Mouse (Mus musculus) spleen, postnatal 14 days (tissue): ENCODE measurements around the gene Bclaf3.

Experiments
- DNase-seq, 2 experiments: peaks; one replicate each; pipeline ENCODE4 v3.0.0; 2021 to 2022; ENCODE audit warnings: low spot score in 2 of 2

Bclaf3 gene

DNA sequence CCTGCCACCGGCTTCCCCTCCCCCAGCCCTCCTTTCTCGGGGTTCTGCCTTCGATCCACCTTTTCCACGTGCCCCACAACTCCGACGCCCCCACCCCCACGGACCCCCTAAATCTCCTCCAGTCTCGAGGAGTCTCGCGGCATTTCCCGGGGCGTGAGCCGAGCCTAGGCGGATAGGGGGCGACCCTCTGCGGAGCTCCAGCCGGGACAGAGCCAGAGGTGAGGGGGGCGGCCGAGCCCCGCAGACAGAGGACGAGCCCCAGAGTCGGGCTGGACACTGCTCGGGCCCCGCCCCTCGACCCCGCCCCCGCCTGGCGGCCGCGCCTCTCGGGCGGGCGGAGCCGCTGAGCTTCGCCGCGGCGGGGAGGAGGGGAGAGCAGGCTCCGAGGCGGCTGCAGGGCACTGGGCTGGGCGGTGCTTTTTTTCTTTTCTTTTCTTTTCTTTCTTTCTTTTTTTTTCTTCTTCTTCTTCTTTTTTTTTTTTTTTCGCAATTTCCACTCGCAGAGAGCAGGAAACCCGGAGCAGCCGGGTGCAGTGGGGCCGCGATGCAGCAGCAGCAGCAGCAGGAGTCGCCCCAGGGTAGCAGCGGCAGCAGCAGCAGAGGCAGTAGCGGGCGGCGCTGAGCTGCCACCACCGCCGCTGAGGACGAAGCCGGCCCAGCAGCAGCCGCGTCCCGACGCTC, 100.6 kb downstream of the Bclaf3 start, which contains the start of gene Sh3kbp1:
TSS of gene Sh3kbp1 (plus strand) at position 366 of the 681 bp plus-strand sequence.
- DNase-seq, result peak; percentile 51 to 52

DNA sequence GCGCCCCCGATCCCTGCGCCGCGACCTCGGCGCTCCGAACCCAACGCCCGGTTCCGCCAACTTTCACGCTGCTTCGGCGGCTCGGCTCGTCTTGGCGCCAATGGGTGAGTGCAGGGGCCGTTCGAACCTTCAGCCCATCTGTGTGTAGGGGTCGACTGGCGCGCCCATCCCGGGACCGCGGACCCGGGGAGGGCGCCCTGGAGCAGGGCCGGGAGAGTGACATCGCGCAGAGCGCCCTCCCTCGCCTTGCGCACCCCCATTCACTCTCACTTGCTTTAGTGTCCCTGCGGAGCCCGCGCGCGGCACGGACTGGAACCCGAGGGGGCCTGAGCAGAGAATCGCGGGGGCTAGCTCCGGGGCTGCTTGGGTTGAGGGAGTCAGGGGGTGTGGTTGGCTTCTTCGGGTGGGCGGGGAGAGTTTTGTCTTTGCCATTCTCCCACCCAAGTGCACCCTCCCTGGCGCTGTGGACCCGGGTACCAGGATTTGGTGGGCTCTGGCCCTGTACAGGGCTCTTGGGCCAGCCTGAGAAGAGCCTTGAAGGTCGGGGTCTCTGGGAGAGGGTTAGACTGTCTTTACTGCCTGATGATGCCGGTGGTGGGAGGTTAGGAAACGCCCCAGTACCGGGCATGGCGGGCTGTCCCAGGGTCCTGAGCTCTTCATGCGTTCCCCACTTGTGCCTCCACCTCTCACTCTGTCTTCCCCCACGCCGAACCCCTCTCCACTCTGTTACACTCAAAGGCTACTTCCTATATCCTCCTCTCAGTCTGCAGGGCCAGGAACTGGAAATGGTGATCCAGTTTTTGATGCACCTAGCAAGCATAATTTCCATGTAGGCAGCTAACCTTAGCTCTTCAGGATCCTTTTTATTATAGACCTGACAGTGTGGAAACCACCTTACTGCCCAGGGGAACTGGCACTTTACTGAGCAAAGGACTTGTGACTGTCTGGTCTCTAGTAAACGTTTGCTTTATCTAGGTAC, 101.4 kb downstream of the Bclaf3 start:
- peak; percentile 11 to 33 for DNase-seq

DNA sequence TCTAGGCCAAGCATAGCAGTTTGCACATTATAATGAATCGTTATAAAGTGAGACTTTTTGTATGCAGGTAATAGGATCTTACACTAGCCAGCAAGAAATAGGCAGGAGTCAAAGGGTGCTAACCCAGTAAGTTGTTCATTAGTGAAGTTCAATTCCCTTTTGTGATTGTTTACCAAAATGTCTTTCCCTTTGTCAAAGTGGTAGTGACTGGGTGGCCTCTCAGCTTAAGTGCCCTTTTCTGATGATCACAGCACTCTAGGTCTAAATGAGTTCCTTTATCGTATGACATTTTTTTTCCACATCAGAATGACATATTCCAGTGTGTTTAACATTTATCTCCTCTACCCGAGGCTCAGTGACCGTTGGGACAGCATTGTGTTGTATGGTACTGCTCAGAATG, 102.1 kb downstream of the Bclaf3 start:
- no peak for DNase-seq

DNA sequence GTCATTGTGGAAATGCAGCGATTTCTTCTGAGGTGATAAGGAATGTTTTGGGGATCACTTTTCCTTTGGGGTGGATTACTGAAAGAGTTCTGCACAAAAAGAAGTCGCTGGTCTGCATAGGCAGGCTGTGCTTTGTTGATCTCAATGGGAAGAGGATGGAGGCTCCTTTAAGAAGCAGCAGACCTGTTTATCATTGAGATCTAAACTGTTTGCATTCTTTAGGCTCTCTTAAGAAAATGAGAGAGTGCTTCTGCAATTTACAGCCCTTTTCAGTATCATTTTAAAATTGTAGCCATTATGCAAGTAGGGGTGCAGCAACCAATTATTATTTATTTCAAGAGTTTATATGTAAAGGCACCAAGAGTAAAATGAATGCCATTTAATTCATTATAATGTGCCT, 102.7 kb downstream of the Bclaf3 start:
- no peak for DNase-seq

DNA sequence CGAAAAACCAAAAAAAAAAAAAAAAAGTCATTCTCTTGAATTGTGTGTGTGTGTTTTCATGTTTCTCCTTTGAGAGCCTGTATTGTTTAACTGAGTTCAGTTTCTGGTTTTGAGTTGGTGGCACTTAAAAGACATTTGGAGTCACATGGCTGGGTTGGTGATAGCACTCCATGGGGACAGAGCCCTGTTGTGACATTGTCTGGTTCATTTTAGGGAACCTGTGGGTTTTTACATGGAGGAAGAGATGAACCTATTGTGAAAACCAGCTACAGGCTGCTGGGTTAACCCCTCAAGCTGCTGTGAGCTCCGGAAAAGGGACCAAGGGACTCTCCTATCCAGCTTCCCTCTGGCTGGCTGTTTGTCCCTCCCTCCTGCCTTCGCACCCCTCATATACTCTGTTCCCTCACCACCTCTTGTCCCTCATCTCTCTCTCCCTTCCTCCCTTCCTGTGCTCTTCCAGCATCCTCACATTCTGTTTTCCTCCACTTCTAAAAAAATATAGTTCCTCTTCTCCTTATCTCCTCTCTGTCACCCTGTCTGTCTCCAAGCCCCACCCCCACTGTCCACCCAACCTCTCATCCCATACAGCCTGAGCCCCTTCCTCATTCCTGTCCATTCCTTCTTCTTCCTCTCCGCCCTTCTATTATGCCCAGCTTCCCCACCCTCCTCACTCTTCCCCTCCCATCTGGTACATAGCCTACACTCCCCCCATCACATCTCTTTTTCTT, 112.2 kb downstream of the Bclaf3 start:
- no peak for DNase-seq

DNA sequence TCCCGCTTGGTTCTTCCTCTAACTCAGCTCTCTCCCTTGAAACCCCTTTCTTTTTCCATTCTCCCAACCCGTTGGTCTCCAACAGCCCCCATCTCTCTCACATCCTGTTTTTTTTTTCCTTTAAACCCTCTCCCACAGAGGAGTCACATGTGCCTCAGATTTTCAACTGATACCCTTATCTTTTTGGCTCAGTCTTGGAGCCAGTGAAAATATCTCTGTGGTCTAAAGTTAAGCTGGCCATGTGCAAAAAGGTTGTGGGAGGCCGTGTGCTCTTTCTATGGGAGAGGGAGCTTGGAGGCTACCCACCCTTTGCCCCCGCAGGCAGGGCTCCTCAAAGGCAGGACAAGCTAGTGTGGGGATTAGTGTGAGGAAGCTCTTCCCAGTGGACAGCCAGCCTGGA, 113.5 kb downstream of the Bclaf3 start:
- no peak for DNase-seq
